Mouse (Mus musculus) spleen, adult 2 months (tissue): ENCODE measurements around the gene Scml4. TPM values are rescaled to one million over a fixed set of nuclear protein-coding genes. Genes with fewer than 3 reads are reported as not detected.
A peak's percentile ranks its signal among the peaks of the same experiment; 100 is the strongest.

Experiments used
- DNase-seq, 2 experiments: peaks; one replicate each; pipeline versions ENCODE4 v3.0.0 to v3.0.0-alpha.2; 2012 to 2021; ENCODE audit warnings: low spot score in 2 of 2, low read depth in 1 of 2
- H3K27ac ChIP-seq: fragments of 200-500 bp; 2 replicates; pipeline ENCODE4 v1.5.1; 2012; ENCODE audit warnings: low read length, inconsistent platforms; ENCODE audit not compliant: insufficient read depth
- H3K27me3 ChIP-seq: fragments of 200-500 bp; 2 replicates; pipeline ENCODE4 v1.6.1; 2012; ENCODE audit warnings: mild to moderate bottlenecking, moderate library complexity, low read length, inconsistent platforms; ENCODE audit not compliant: control insufficient read depth, insufficient read depth
- H3K36me3 ChIP-seq: fragments of 200-500 bp; 2 replicates; pipeline ENCODE4 v1.6.1; 2012; ENCODE audit warnings: mild to moderate bottlenecking, low read length, inconsistent platforms; ENCODE audit not compliant: control insufficient read depth, insufficient read depth
- H3K4me1 ChIP-seq: fragments of 200-500 bp; 2 replicates; pipeline ENCODE4 v1.6.1; 2011; ENCODE audit warnings: inconsistent platforms; ENCODE audit not compliant: control insufficient read depth, insufficient read depth, insufficient read length
- H3K4me3 ChIP-seq: fragments of 200-500 bp; 2 replicates; pipeline ENCODE4 v1.5.1; 2011; ENCODE audit warnings: mild to moderate bottlenecking, inconsistent platforms; ENCODE audit not compliant: insufficient read depth, insufficient read length; ENCODE audit errors: extremely low read depth
- CTCF ChIP-seq: fragments of 200-500 bp; IDR thresholded peaks from 2 replicates; pipeline ENCODE4 v1.5.1; 2011; ENCODE audit warnings: mild to moderate bottlenecking, inconsistent platforms; ENCODE audit not compliant: insufficient read depth, insufficient read length, insufficient replicate concordance; ENCODE audit errors: extremely low read depth
- POLR2A ChIP-seq: fragments of 200-500 bp; IDR thresholded peaks from 2 replicates; pipeline ENCODE4 v1.6.1; 2011; ENCODE audit warnings: low read depth, low read length, inconsistent platforms
- WGBS: fragments of 180-500 bp; shearing (Covaris S2); methylation state at CpG from one replicate; pipeline ENCODE4 v1.1.7; 2018; 5-methylcytosine and 5-hydroxymethylcytosine counted together
- polyA plus RNA-seq: library from polyadenylated mRNA; depleted of rRNA; stranded (reverse); fragments of >200 nt; gene quantifications from 2 replicates; pipeline ENCODE4 v1.2.3, GENCODE M21; 2012

Gene Scml4
- polyA plus RNA-seq, 1 experiment: 24.6 TPM

DNA sequence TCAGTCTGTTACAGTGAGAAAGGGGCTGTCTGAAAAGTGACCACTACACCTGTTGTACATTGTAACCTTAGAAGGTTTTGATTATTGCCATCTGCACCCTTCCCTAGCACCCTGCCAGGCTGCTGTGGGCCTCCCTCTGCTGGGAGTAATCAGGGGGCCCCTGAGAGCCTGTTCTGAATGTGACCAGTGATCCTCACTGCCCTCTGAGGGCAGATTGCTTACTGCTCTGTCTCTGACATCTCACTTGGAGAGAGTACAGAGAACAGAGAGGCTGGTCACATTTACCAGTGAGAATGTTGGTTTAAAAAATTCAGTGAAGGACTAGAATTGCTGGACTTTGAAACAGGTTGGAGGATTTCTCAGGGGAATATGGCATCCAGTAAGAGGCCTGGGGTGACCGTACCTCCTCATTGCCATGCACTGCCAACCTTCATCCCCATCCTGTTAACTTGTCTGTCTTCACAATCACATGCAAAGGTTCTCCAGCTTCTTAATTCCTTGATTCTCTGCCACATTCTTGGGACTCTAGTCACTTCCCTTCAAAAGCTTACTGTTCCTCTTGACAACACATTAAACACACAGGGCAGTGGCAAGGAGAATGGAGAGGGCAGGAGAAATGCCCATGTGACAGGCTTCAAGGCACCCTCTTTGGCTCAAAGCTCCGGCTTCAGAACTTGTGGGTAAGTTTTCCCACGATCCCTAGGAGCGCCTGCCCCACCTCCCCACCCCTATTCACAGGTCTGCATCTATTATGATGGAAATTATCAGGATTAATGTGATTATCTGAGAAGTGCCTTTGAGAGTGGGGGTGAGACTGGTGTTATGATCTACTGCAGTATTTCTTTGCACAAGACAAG is 26.1 kb upstream of the Scml4 start:
- H3K36me3 ChIP-seq: peaks cover 12% of the 10 kb centered on the region
- no peak for DNase-seq
- no peak for TF ChIP-seq POLR2A
- TF ChIP-seq CTCF: no peak
- WGBS: 89% methylated on average over 4 of the region's 4 CpGs
- no peaks in the 10 kb centered on the region for H3K27me3 ChIP-seq
- H3K4me1 ChIP-seq: peaks cover 3% of the 10 kb centered on the region; the same call in 1 of the 2 replicates
- no peak overlapping the region for H3K27ac ChIP-seq
- H3K4me3 ChIP-seq: no peak overlapping the region

DNA sequence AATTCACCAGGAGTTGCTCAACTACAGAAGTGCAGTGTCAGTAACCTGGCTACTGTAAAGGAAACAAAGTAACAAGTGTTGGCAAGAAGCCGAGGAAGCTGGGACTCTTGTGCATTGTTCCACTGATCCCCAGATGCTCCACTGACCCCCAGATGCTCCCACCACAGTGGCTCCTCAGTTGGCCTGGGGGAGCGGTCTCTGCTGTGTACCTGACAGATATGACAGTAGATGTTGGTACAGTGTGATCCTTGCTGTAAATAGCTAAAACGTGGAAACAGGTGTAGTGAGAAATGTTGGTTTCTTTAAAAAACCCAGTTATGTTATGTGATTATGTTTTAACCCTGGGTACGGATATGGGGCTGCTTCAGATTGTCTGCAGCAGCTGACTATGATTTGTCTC is 22.1 kb upstream of the Scml4 start:
- no peak overlapping the region for H3K27ac ChIP-seq
- TF ChIP-seq CTCF (no peak), POLR2A (no peak)
- peaks cover 7% of the 10 kb centered on the region; the same call in 1 of the 2 replicates for H3K36me3 ChIP-seq
- no peaks in the 10 kb centered on the region; the same call in 1 of the 2 replicates for H3K4me1 ChIP-seq
- no peaks in the 10 kb centered on the region for H3K27me3 ChIP-seq
- no peak for DNase-seq
- no peak overlapping the region for H3K4me3 ChIP-seq
- WGBS: 83% methylated on average over 4 of the region's 4 CpGs

DNA sequence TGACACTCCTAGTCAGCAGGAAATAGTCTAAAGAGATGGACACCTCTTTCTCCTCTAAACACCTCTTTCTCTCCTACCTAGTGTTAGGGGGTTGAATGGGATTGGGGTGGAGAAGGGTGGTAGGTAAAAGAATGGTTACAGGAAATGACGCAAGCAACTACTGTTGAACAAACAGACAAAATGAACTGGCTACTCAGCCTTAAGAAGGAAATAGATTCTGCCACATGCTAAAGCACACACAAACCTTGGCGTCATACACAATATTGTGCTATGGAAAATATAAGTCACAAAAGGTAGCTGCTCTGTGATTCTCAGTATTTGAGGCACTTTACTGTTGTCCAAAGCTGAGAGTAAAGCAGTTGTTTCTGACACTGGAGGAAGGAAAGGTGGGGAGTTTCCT is 21.4 kb upstream of the Scml4 start:
- H3K36me3 ChIP-seq: peaks cover 5% of the 10 kb centered on the region; the same call in 1 of the 2 replicates
- TF ChIP-seq POLR2A: no peak
- no peak for TF ChIP-seq CTCF
- 68% methylated on average over 2 of the region's 2 CpGs for WGBS
- H3K4me3 ChIP-seq: no peak overlapping the region
- peak overlapping the region; percentile 39; the same call in 1 of the 2 replicates for H3K27ac ChIP-seq
- no peak for DNase-seq
- peaks cover 4% of the 10 kb centered on the region; the same call in 1 of the 2 replicates for H3K4me1 ChIP-seq
- H3K27me3 ChIP-seq: no peaks in the 10 kb centered on the region

DNA sequence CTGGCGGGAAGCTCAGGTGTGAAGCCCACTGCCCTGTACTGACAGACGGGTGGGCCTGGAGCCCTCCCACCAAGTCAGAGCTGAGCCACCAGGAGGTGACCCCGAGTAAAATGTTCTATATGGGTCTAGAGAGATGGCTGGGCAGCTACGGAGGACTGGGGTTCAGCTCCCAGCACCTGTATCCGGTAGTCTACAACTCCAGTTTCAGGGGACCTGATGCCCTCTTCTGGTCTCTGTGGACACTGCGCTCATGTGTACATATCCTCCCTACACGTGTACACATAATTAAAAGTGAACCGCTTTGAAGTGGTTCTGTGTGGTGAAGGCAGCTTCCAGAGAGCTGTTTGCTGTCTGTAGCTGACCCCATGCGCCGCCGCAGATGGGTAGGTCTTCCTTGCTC is 20.1 kb upstream of the Scml4 start:
- no peaks in the 10 kb centered on the region for H3K36me3 ChIP-seq
- 92% methylated on average over 11 of the region's 11 CpGs for WGBS
- H3K4me3 ChIP-seq: no peak overlapping the region
- DNase-seq: no peak
- TF ChIP-seq CTCF (no peak), POLR2A (no peak)
- peaks cover 4% of the 10 kb centered on the region; the same call in 1 of the 2 replicates for H3K4me1 ChIP-seq
- H3K27me3 ChIP-seq: no peaks in the 10 kb centered on the region
- no peak overlapping the region for H3K27ac ChIP-seq

DNA sequence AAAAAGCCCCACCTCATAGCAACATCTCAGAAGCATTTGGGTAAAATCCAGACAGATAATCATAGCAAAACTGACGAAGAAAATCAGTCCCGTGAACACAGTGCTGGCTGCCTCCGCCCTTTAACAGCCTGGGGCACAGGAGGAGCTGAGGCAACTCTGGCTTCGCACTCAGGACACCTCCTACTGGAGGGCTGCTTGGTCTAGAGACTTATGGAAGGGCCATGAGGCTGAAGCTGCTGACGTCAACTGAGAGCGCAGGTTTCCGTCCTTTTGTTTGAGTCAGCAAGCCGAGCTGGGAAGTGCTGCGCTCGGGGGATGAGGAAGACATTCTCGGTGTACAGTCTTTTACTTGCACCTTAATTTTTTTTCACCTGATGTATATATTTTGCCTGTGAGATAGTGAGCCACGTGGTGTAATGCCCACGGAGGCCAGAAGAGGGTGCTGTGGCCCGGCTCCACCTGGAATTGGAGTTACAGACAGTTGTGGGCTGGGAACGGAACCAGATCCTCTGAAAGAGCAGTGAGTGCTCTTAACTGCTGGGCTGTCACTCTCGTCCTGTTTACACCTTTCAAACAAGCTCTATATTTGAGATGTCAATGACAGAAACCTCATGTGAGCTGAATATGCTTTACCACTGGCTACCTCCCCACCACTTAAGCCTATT is 18.5 kb upstream of the Scml4 start:
- TF ChIP-seq POLR2A (no peak), CTCF (peak; percentile 50; the same call in 1 of the 2 replicates)
- H3K4me1 ChIP-seq: peaks cover 4% of the 10 kb centered on the region; the same call in 1 of the 2 replicates
- DNase-seq: no peak

DNA sequence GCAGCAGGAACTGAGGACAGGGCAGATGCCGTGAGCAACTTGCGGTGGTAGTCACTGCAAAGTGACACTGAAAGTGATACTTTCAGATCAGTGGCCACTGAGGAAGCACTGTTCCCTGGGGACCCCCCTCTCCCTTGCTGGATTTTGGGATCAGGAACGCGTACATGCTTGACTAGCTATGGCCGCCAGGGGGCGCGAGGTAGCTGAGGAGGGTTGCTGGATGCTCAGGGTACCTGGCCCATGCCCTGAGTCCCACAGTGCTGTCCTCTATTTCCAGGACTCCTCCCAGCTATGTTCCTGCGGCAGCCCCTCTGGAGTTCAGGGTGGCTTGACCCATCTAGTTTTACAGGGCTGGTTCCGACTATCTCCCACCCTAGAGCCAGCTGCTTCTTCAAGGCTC is 17.8 kb upstream of the Scml4 start:
- DNase-seq: peak in 1 of 2 experiments; percentile 57
- Histone ChIP-seq H3K27ac (no peak overlapping the region), H3K4me1 (peaks cover 4% of the 10 kb centered on the region; the same call in 1 of the 2 replicates), H3K36me3 (no peaks in the 10 kb centered on the region), H3K4me3 (no peak overlapping the region), H3K27me3 (no peaks in the 10 kb centered on the region)
- WGBS: 31% methylated on average over 9 of the region's 9 CpGs
- TF ChIP-seq CTCF: peak; percentile 91
- no peak for TF ChIP-seq POLR2A

More for the DNA sequence above, 18.5 kb upstream of the Scml4 start:
- WGBS: 79% methylated on average over 16 of the region's 16 CpGs
- H3K36me3 ChIP-seq: no peaks in the 10 kb centered on the region
- H3K27ac ChIP-seq: no peak overlapping the region
- no peak overlapping the region for H3K4me3 ChIP-seq
- H3K27me3 ChIP-seq: no peaks in the 10 kb centered on the region
